Mouse (Mus musculus): ENCODE measurements around the gene Iqschfp. TPM values are rescaled to one million over a fixed set of nuclear protein-coding genes. Genes with fewer than 3 reads are reported as not detected.

The Iqschfp gene
- polyA plus RNA-seq, 1 experiment from 2014 or later: not detected

- no peak overlapping the region for H3K9ac ChIP-seq (ENCODE audit: low read depth, low read length)
- H3K27ac ChIP-seq (ENCODE audit: low read length): peak overlapping the region; percentile 38; the same call in 1 of the 2 replicates
- H3K4me2 ChIP-seq (ENCODE audit: low read depth, low read length): no peak overlapping the region
- ATAC-seq: no peak
- WGBS: 73% methylated on average over 3 of the region's 3 CpGs
- no peaks in the 10 kb centered on the region for H3K9me3 ChIP-seq (ENCODE audit: control insufficient read depth, low read length)
- H3K27me3 ChIP-seq (replicated peaks; ENCODE audit: control insufficient read depth, insufficient read depth, low read length): no peaks in the 10 kb centered on the region
- no peak overlapping the region for H3K4me3 ChIP-seq (ENCODE audit: low read length)
- H3K4me1 ChIP-seq (ENCODE audit: control insufficient read depth, insufficient read depth, low read length): peaks cover 8% of the 10 kb centered on the region
- H3K36me3 ChIP-seq (ENCODE audit: control insufficient read depth, insufficient read depth, low read length): no peaks in the 10 kb centered on the region
These were observed 622.1 kb downstream of the Iqschfp start for GRCm38 (mm10) chr3:68514120-68514497.

DNA sequence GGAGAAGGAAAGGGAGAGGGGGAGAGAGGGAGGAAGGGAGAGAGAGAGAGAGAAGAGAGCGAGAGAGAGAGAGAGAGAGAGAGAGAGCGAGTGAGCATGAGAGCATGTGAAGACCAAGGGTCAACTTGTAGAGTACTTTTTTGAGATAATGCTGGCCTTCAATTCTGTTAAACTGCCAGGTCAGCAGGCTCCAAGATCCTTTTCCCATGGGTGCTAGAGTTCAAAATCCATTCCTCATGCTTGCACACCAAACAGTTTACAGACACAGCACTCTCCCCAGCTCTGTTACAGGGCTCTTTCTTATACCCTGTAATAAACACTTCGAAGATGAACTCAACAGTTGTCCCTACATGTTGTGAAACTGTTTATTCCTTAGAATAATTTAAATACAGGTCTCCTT lies 622.7 kb downstream of the Iqschfp start:
- no peak overlapping the region for H3K9ac ChIP-seq (ENCODE audit: low read depth, low read length)
- peaks cover 8% of the 10 kb centered on the region for H3K4me1 ChIP-seq (ENCODE audit: control insufficient read depth, insufficient read depth, low read length)
- no peak overlapping the region for H3K4me2 ChIP-seq (ENCODE audit: low read depth, low read length)
- WGBS: 73% methylated on average over 3 of the region's 3 CpGs
- H3K36me3 ChIP-seq (ENCODE audit: control insufficient read depth, insufficient read depth, low read length): no peaks in the 10 kb centered on the region
- peak overlapping the region; percentile 61; the same call in 1 of the 2 replicates for H3K27ac ChIP-seq (ENCODE audit: low read length)
- no peaks in the 10 kb centered on the region for H3K27me3 ChIP-seq (replicated peaks; ENCODE audit: control insufficient read depth, insufficient read depth, low read length)
- H3K4me3 ChIP-seq (ENCODE audit: low read length): no peak overlapping the region
- no peaks in the 10 kb centered on the region for H3K9me3 ChIP-seq (ENCODE audit: control insufficient read depth, low read length)
- peak; percentile 68 for ATAC-seq

DNA sequence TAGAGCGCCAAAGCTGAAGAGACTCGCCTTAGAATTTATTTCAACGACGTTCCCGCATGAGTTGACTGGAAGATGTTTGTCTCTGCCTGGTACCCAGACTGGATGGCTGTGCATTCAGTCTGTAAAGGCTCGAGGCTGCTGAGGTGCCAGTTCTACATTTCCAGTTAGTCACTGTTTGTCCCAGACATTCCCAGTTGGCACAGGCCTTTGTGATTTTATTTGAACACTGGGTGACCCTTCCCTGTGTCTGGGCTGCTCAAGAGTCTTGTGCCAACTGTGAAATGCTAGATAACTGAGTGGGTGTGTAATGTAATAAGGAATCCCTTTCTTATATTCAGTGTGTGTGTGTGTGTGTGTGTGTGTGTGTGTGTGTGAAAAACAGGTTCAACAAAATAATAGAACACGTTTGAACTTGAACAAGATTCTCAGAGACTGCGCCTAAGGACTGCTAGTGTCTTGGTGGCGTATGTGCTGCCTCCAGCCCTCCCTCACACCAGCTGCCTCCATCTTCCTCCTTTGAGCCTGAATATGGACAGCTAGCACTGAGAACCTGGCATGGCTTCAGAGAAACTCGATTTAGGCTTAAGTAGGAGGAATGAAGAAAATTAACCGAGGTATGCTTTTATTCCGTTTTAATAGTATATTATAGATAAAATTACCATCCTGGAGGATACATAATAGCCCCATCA lies 624.5 kb downstream of the Iqschfp start:
- Histone ChIP-seq H3K27ac (ENCODE audit: low read length) (no peak overlapping the region), H3K4me2 (ENCODE audit: low read depth, low read length) (no peak overlapping the region), H3K36me3 (ENCODE audit: control insufficient read depth, insufficient read depth, low read length) (no peaks in the 10 kb centered on the region), H3K4me3 (ENCODE audit: low read length) (no peak overlapping the region), H3K9ac (ENCODE audit: low read depth, low read length) (no peak overlapping the region), H3K27me3 (replicated peaks; ENCODE audit: control insufficient read depth, insufficient read depth, low read length) (no peaks in the 10 kb centered on the region), H3K9me3 (ENCODE audit: control insufficient read depth, low read length) (no peaks in the 10 kb centered on the region), H3K4me1 (ENCODE audit: control insufficient read depth, insufficient read depth, low read length) (peaks cover 8% of the 10 kb centered on the region)
- ATAC-seq: no peak
- WGBS: 81% methylated on average over 12 of the region's 12 CpGs

GRCm38 (mm10) chr3:68517236-68517635 lies 625.2 kb downstream of the Iqschfp start:
- H3K4me3 ChIP-seq (ENCODE audit: low read length): no peak overlapping the region
- H3K36me3 ChIP-seq (ENCODE audit: control insufficient read depth, insufficient read depth, low read length): no peaks in the 10 kb centered on the region
- H3K9ac ChIP-seq (ENCODE audit: low read depth, low read length): no peak overlapping the region
- H3K27me3 ChIP-seq (replicated peaks; ENCODE audit: control insufficient read depth, insufficient read depth, low read length): no peaks in the 10 kb centered on the region
- H3K27ac ChIP-seq (ENCODE audit: low read length): no peak overlapping the region
- ATAC-seq: no peak
- no peaks in the 10 kb centered on the region for H3K9me3 ChIP-seq (ENCODE audit: control insufficient read depth, low read length)
- H3K4me1 ChIP-seq (ENCODE audit: control insufficient read depth, insufficient read depth, low read length): peaks cover 8% of the 10 kb centered on the region
- no peak overlapping the region for H3K4me2 ChIP-seq (ENCODE audit: low read depth, low read length)
- 32% methylated on average over 7 of the region's 7 CpGs for WGBS

GRCm38 (mm10) chr3:68518041-68518440 lies 626.0 kb downstream of the Iqschfp start:
- Histone ChIP-seq H3K27ac (ENCODE audit: low read length) (no peak overlapping the region), H3K4me2 (ENCODE audit: low read depth, low read length) (no peak overlapping the region), H3K4me3 (ENCODE audit: low read length) (no peak overlapping the region), H3K27me3 (replicated peaks; ENCODE audit: control insufficient read depth, insufficient read depth, low read length) (no peaks in the 10 kb centered on the region), H3K9ac (ENCODE audit: low read depth, low read length) (no peak overlapping the region), H3K36me3 (ENCODE audit: control insufficient read depth, insufficient read depth, low read length) (no peaks in the 10 kb centered on the region), H3K9me3 (ENCODE audit: control insufficient read depth, low read length) (no peaks in the 10 kb centered on the region), H3K4me1 (ENCODE audit: control insufficient read depth, insufficient read depth, low read length) (peaks cover 7% of the 10 kb centered on the region)
- no peak for ATAC-seq
- WGBS: 91% methylated on average over 8 of the region's 8 CpGs

DNA sequence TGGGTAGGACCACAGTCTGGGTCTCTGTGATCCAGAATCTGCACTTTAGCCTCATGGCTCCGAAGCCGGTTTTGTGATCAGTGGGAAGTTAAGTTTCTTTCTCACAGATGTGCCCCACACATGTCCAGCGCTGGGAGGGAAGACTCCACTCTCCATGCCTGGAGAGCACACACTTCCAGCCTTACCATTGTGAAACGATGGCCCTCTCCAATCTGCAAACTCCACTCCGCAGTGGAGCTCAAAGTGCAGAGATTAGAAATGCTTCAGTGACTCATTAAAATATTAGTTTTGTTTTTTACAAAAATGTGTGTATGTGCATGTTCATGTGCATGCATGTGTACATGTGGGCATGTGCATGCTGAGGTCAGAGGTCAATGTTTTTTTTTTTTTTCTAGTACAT lies 626.6 kb downstream of the Iqschfp start:
- Histone ChIP-seq H3K27me3 (replicated peaks; ENCODE audit: control insufficient read depth, insufficient read depth, low read length) (no peaks in the 10 kb centered on the region), H3K4me2 (ENCODE audit: low read depth, low read length) (no peak overlapping the region), H3K9me3 (ENCODE audit: control insufficient read depth, low read length) (no peaks in the 10 kb centered on the region), H3K27ac (ENCODE audit: low read length) (no peak overlapping the region), H3K9ac (ENCODE audit: low read depth, low read length) (no peak overlapping the region), H3K4me1 (ENCODE audit: control insufficient read depth, insufficient read depth, low read length) (peaks cover 3% of the 10 kb centered on the region), H3K36me3 (ENCODE audit: control insufficient read depth, insufficient read depth, low read length) (no peaks in the 10 kb centered on the region), H3K4me3 (ENCODE audit: low read length) (no peak overlapping the region)
- WGBS: 96% methylated on average over 5 of the region's 5 CpGs
- no peak for ATAC-seq

GRCm38 (mm10) chr3:68525361-68525878 lies 633.4 kb downstream of the Iqschfp start:
- no peak overlapping the region for H3K4me3 ChIP-seq (ENCODE audit: low read length)
- no peak overlapping the region for H3K4me2 ChIP-seq (ENCODE audit: low read depth, low read length)
- H3K4me1 ChIP-seq (ENCODE audit: control insufficient read depth, insufficient read depth, low read length): no peaks in the 10 kb centered on the region
- ATAC-seq: no peak
- H3K27ac ChIP-seq (ENCODE audit: low read length): no peak overlapping the region
- no peaks in the 10 kb centered on the region for H3K9me3 ChIP-seq (ENCODE audit: control insufficient read depth, low read length)
- H3K36me3 ChIP-seq (ENCODE audit: control insufficient read depth, insufficient read depth, low read length): no peaks in the 10 kb centered on the region
- WGBS: 85% methylated on average over 10 of the region's 10 CpGs
- no peak overlapping the region for H3K9ac ChIP-seq (ENCODE audit: low read depth, low read length)
- H3K27me3 ChIP-seq (replicated peaks; ENCODE audit: control insufficient read depth, insufficient read depth, low read length): no peaks in the 10 kb centered on the region

GRCm38 (mm10) chr3:68526416-68526815 lies 634.4 kb downstream of the Iqschfp start:
- Histone ChIP-seq H3K27ac (ENCODE audit: low read length) (no peak overlapping the region), H3K9me3 (ENCODE audit: control insufficient read depth, low read length) (no peaks in the 10 kb centered on the region), H3K4me1 (ENCODE audit: control insufficient read depth, insufficient read depth, low read length) (no peaks in the 10 kb centered on the region), H3K36me3 (ENCODE audit: control insufficient read depth, insufficient read depth, low read length) (no peaks in the 10 kb centered on the region), H3K27me3 (replicated peaks; ENCODE audit: control insufficient read depth, insufficient read depth, low read length) (no peaks in the 10 kb centered on the region), H3K4me2 (ENCODE audit: low read depth, low read length) (no peak overlapping the region), H3K4me3 (ENCODE audit: low read length) (no peak overlapping the region), H3K9ac (ENCODE audit: low read depth, low read length) (no peak overlapping the region)
- ATAC-seq: no peak
- WGBS: 58% methylated on average over 4 of the region's 4 CpGs

DNA sequence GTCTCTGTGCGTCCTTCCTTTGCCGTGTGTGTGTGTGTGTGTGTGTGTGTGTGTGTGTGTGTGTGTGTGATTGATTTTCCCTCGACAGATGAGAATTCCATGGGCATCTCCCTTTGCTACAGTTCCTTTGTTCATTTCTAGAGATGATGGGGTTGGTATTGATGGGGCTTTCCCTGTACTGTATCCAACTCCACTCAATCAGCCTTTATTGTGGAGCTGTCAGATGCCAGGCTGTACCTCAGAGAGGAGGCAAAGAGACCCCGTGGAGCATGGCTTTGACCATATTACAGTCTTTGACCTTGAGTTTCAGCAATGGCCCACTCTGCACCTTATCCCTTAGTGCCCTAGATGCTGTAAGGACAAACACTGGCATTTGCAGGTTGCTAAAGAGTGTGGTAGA lies 635.1 kb downstream of the Iqschfp start:
- no peak for ATAC-seq
- no peak overlapping the region for H3K9ac ChIP-seq (ENCODE audit: low read depth, low read length)
- no peaks in the 10 kb centered on the region for H3K36me3 ChIP-seq (ENCODE audit: control insufficient read depth, insufficient read depth, low read length)
- no peak overlapping the region for H3K4me3 ChIP-seq (ENCODE audit: low read length)
- no peak overlapping the region for H3K27ac ChIP-seq (ENCODE audit: low read length)
- H3K27me3 ChIP-seq (replicated peaks; ENCODE audit: control insufficient read depth, insufficient read depth, low read length): no peaks in the 10 kb centered on the region
- WGBS: 70% methylated on average over 4 of the region's 4 CpGs
- no peak overlapping the region for H3K4me2 ChIP-seq (ENCODE audit: low read depth, low read length)
- no peaks in the 10 kb centered on the region for H3K9me3 ChIP-seq (ENCODE audit: control insufficient read depth, low read length)
- no peaks in the 10 kb centered on the region for H3K4me1 ChIP-seq (ENCODE audit: control insufficient read depth, insufficient read depth, low read length)

DNA sequence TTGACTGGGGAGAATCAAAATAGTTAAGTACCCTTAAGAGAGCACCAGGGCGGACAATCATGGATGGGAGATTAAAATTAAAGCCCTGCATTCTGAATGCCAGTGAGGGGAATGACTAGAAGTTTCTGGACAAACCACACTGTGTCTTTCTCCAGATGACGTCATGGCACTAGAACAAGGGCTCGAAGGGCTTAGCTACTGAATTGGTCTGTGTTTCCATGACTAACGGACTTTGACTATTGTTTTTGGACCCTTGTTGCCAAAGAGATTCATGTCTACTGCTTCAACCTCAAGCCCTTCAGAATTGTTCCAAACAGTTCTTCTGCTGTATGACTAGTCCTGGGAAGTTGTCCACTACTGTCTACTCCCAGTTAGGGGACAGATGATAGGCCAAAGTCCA lies 639.9 kb downstream of the Iqschfp start:
- peaks cover 4% of the 10 kb centered on the region; the same call in 1 of the 2 replicates for H3K9me3 ChIP-seq (ENCODE audit: control insufficient read depth, low read length)
- no peak overlapping the region for H3K4me3 ChIP-seq (ENCODE audit: low read length)
- H3K4me2 ChIP-seq (ENCODE audit: low read depth, low read length): no peak overlapping the region
- ATAC-seq: no peak
- H3K9ac ChIP-seq (ENCODE audit: low read depth, low read length): no peak overlapping the region
- 90% methylated on average over 4 of the region's 4 CpGs for WGBS
- no peak overlapping the region for H3K27ac ChIP-seq (ENCODE audit: low read length)
- H3K36me3 ChIP-seq (ENCODE audit: control insufficient read depth, insufficient read depth, low read length): no peaks in the 10 kb centered on the region
- no peaks in the 10 kb centered on the region for H3K27me3 ChIP-seq (replicated peaks; ENCODE audit: control insufficient read depth, insufficient read depth, low read length)
- 0 out of 2 replicates have a peak, but pooled peaks cover 4% of the 10 kb centered on the region for H3K4me1 ChIP-seq (ENCODE audit: control insufficient read depth, insufficient read depth, low read length)

All from intestine, embryonic 16.5 days (tissue).